In the genomic region with DNA sequence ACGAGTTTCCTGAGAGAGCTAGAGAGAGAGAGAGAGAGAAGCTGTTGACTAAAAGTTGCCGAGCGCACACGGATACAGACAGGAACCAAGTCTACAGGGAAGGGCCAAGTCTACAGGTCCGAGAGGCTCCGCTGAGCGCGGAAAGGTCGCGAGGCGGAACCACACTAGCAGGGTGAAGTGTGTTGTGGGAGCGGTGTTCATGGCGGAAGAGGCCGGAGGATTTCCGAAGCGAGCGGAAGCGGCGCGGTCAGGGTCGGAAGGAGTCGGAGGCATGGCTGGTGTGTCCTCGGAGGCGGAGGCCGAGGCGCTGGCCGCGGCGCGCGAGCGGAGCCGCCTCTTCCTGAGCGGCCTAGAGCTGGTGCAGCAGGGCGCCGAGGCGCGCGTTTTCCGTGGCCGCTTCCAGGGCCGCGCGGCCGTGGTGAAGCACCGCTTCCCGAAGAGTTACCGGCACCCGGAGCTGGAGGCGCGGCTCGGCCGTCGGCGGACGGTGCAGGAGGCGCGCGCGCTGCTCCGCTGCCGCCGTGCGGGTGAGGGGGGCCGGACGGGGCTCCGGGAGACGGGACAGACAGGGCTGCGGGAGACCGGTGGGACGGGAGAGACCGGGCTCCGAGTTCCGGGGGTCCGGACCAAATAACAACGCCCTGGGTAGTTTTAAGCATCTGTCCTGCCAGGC, we compare ENCODE assay signal across 8 mouse cellular contexts. TPM values are rescaled to one million over a fixed set of nuclear protein-coding genes. Genes with fewer than 3 reads are reported as not detected.
A peak's percentile ranks its signal among the peaks of the same experiment; 100 is the strongest.
DNase-seq lines count a peak whose midpoint lies in the region; ATAC-seq lines count a peak whose summit lies in the region.
"Not testable (repeated sequence)": the region's sequence is repeated elsewhere in the genome, so short reads cannot be mapped to it uniquely, and the experiment has no call there.

No protein-coding gene starts in this region.

- not testable (repeated sequence) for H3K27me3 ChIP-seq in heart, embryonic 11.5 days (ENCODE audit: control insufficient read depth, insufficient read depth, low read length); kidney, embryonic 16.5 days (ENCODE audit: insufficient read depth, low read length); liver, embryonic 12.5 days (replicated peaks); stomach, embryonic 14.5 days (ENCODE audit: control insufficient read depth, insufficient read depth, low read length)

- peak overlapping the region; percentile 82 for H3K9ac ChIP-seq in heart, embryonic 11.5 days (ENCODE audit: low read depth, low read length)
- peak overlapping the region; percentile 86 for H3K9ac ChIP-seq in kidney, embryonic 16.5 days (replicated peaks; ENCODE audit: low read length)
- peak overlapping the region; percentile 85 for H3K9ac ChIP-seq in liver, embryonic 12.5 days
- H3K9ac ChIP-seq in stomach, embryonic 14.5 days (replicated peaks; ENCODE audit: low read depth, low read length) = peak overlapping the region; percentile 72

- H3K9me3 ChIP-seq in heart, embryonic 11.5 days (replicated peaks; ENCODE audit: control insufficient read depth, low read length); kidney, embryonic 16.5 days (ENCODE audit: low read length); liver, embryonic 12.5 days (replicated peaks); stomach, embryonic 14.5 days (ENCODE audit: control insufficient read depth, low read depth, low read length): not testable (repeated sequence)

- peak overlapping the region; percentile 35 for H3K27ac ChIP-seq in heart, embryonic 11.5 days (ENCODE audit: low read depth, low read length)
- H3K27ac ChIP-seq in kidney, embryonic 16.5 days (ENCODE audit: low read length) = peak overlapping the region; percentile 68
- H3K27ac ChIP-seq in liver, embryonic 12.5 days = peak overlapping the region; percentile 74
- peak overlapping the region; percentile 35 for H3K27ac ChIP-seq in stomach, embryonic 14.5 days (ENCODE audit: low read length)

- peak; percentile 95 for ATAC-seq in erythroblast, adult 5-6 weeks (replicated peaks; ENCODE audit: low FRiP score, poor library complexity, severe bottlenecking)
- peak; percentile 87 for ATAC-seq in heart, embryonic 11.5 days (replicated peaks; ENCODE audit: insufficient number of reproducible peaks, low FRiP score, low TSS enrichment)
- peak; percentile 92 for ATAC-seq in kidney, embryonic 16.5 days (ENCODE audit: low FRiP score, low TSS enrichment)
- peak; percentile 93 for ATAC-seq in liver, embryonic 12.5 days
- peak; percentile 93 for ATAC-seq in stomach, embryonic 14.5 days (ENCODE audit: insufficient number of reproducible peaks, insufficient read depth, low FRiP score, low read depth)

- H3K4me1 ChIP-seq in heart, embryonic 11.5 days (ENCODE audit: control insufficient read depth, insufficient read depth, low read length); kidney, embryonic 16.5 days (ENCODE audit: insufficient read depth, low read length); stomach, embryonic 14.5 days (ENCODE audit: control insufficient read depth, insufficient read depth, low read length): not testable (repeated sequence)
- peaks cover 18% of the 10 kb centered on the region for H3K4me1 ChIP-seq in liver, embryonic 12.5 days

- peak overlapping the region; percentile 73 for H3K4me2 ChIP-seq in heart, embryonic 11.5 days
- peak overlapping the region; percentile 71 for H3K4me2 ChIP-seq in kidney, embryonic 16.5 days (replicated peaks; ENCODE audit: low read depth, low read length)
- peak overlapping the region; percentile 87 for H3K4me2 ChIP-seq in liver, embryonic 12.5 days
- peak overlapping the region; percentile 43 for H3K4me2 ChIP-seq in stomach, embryonic 14.5 days (replicated peaks; ENCODE audit: low read depth, low read length)

- H3K36me3 ChIP-seq in heart, embryonic 11.5 days (ENCODE audit: control insufficient read depth, insufficient read depth, low read length); stomach, embryonic 14.5 days (ENCODE audit: control insufficient read depth, insufficient read depth, low read length): not testable (repeated sequence)
- peaks cover 16% of the 10 kb centered on the region for H3K36me3 ChIP-seq in kidney, embryonic 16.5 days (ENCODE audit: insufficient read depth, low read length)
- H3K36me3 ChIP-seq in liver, embryonic 12.5 days = peaks cover 30% of the 10 kb centered on the region

- peak; percentile 88 to 89 for DNase-seq in B cell, adult 2 months
- DNase-seq in brain, adult 2 months (ENCODE audit: low read depth, low spot score) = peak; percentile 95
- DNase-seq in naive thymus-derived CD4-positive, alpha-beta T cell, adult 2 months (ENCODE audit: low read depth) = peak; percentile 77

- H3K4me3 ChIP-seq in heart, embryonic 11.5 days (ENCODE audit: low read depth, low read length) = peak overlapping the region; percentile 76
- peak overlapping the region; percentile 76 for H3K4me3 ChIP-seq in kidney, embryonic 16.5 days (ENCODE audit: low read length)
- peak overlapping the region; percentile 83 for H3K4me3 ChIP-seq in liver, embryonic 12.5 days
- peak overlapping the region; percentile 72 for H3K4me3 ChIP-seq in stomach, embryonic 14.5 days (ENCODE audit: low read depth, low read length)

- WGBS in heart, embryonic 11.5 days (ENCODE audit: insufficient replicate concordance) = under 1% methylated on average over 70 of the region's 76 CpGs
- WGBS in kidney, embryonic 16.5 days = 1% methylated on average over 59 of the region's 76 CpGs
- WGBS in liver, embryonic 12.5 days (ENCODE audit: insufficient replicate concordance) = under 1% methylated on average over 73 of the region's 76 CpGs
- WGBS in stomach, embryonic 14.5 days = under 1% methylated on average over 76 of the region's 76 CpGs

RNA-seq across cellular contexts. Expression of gene Trp53rkb, which starts 1.3 kb away (rescaled TPM):
- 0.38 and 1.0 TPM in 2 replicates for total RNA-seq in erythroblast, adult 5-6 weeks (2015; ENCODE audit: low replicate concordance)
- total RNA-seq in erythroblast, adult 5-6 weeks (2017; ENCODE audit: low replicate concordance) = not detected in 2 replicates
- 6.6 and 7.9 TPM in 2 replicates for polyA plus RNA-seq in heart, embryonic 11.5 days (2014; fragmentation: Nextera tagmentation; extraction: Ambion mirVana)
- 7.8 and 8.2 TPM in 2 replicates for polyA plus RNA-seq in kidney, embryonic 16.5 days (2015; fragmentation: Nextera tagmentation; extraction: Ambion mirVana)
- polyA plus RNA-seq in liver, embryonic 12.5 days (2016; fragmentation: Nextera tagmentation; extraction: Ambion mirVana) = 5.0 and 6.3 TPM in 2 replicates
- polyA plus RNA-seq in stomach, embryonic 14.5 days (2014; fragmentation: Nextera tagmentation; extraction: Ambion mirVana) = 5.7 and 7.9 TPM in 2 replicates

RNA-seq across cellular contexts. Expression of gene Arfgef2, which starts 11.7 kb away (rescaled TPM):
- total RNA-seq in erythroblast, adult 5-6 weeks (2015; ENCODE audit: low replicate concordance) = 6.9 and 9.4 TPM in 2 replicates
- total RNA-seq in erythroblast, adult 5-6 weeks (2017; ENCODE audit: low replicate concordance) = 5.6 and 7.1 TPM in 2 replicates
- 6.3 and 9.7 TPM in 2 replicates for polyA plus RNA-seq in heart, embryonic 11.5 days (2014; fragmentation: Nextera tagmentation; extraction: Ambion mirVana)
- polyA plus RNA-seq in kidney, embryonic 16.5 days (2015; fragmentation: Nextera tagmentation; extraction: Ambion mirVana) = 4.6 and 4.9 TPM in 2 replicates
- 7.7 and 8.0 TPM in 2 replicates for polyA plus RNA-seq in liver, embryonic 12.5 days (2016; fragmentation: Nextera tagmentation; extraction: Ambion mirVana)
- 6.2 and 6.4 TPM in 2 replicates for polyA plus RNA-seq in stomach, embryonic 14.5 days (2014; fragmentation: Nextera tagmentation; extraction: Ambion mirVana)

Comparison
In these comparisons a context has a peak if more than half of its experiments do, and no peak if none do; other contexts are left out.
1. Peak in every context shown above with its lines: DNase-seq, ATAC-seq, H3K4me3 ChIP-seq and H3K27ac ChIP-seq.